Mouse (Mus musculus): ENCODE results near the gene Paqr9.
A peak's percentile ranks its signal among the peaks of the same experiment; 100 is the strongest.
"Not testable (repeated sequence)": the region's sequence is repeated elsewhere in the genome, so short reads cannot be mapped to it uniquely, and the experiment has no call there.

Gene Paqr9

GRCm38 (mm10) chr9:95559059-95559935 lies at the start of gene Paqr9:
TSS of gene Paqr9 (plus strand) at chr9:95559657.
- peak; percentile 40 to 45 for DNase-seq (ENCODE audit: low spot score in 2 of 2)

- DNase-seq (ENCODE audit: low spot score in 2 of 2): peak in 1 of 2 experiments; percentile 3
Observed at GRCm38 (mm10) chr9:95510693-95511404, 48.6 kb upstream of the Paqr9 start.

GRCm38 (mm10) chr9:95511472-95512330 lies 47.8 kb upstream of the Paqr9 start, which contains the start of gene U2surp:
TSS of gene U2surp (minus strand) at chr9:95511996.
- peak; percentile 95 for DNase-seq (ENCODE audit: low spot score in 2 of 2)

GRCm38 (mm10) chr9:95512331-95513030 lies 47.0 kb upstream of the Paqr9 start:
- no peak for DNase-seq (ENCODE audit: low spot score in 2 of 2)

GRCm38 (mm10) chr9:95513776-95514175 lies 45.7 kb upstream of the Paqr9 start:
- no peak for DNase-seq (ENCODE audit: low spot score in 2 of 2)

GRCm38 (mm10) chr9:95514361-95514760 lies 45.1 kb upstream of the Paqr9 start:
- not testable (repeated sequence) for DNase-seq (ENCODE audit: low spot score in 2 of 2)

- no peak for DNase-seq (ENCODE audit: low spot score in 2 of 2)
Observed at GRCm38 (mm10) chr9:95520563-95520962, 38.9 kb upstream of the Paqr9 start.

- no peak for DNase-seq (ENCODE audit: low spot score in 2 of 2)
Observed at GRCm38 (mm10) chr9:95521031-95521430, 38.4 kb upstream of the Paqr9 start.

GRCm38 (mm10) chr9:95521566-95521965 lies 37.9 kb upstream of the Paqr9 start:
- DNase-seq (ENCODE audit: low spot score in 2 of 2): no peak

GRCm38 (mm10) chr9:95522561-95522960 lies 36.9 kb upstream of the Paqr9 start:
- no peak for DNase-seq (ENCODE audit: low spot score in 2 of 2)

- DNase-seq (ENCODE audit: low spot score in 2 of 2): no peak
Observed at GRCm38 (mm10) chr9:95525376-95525775, 34.1 kb upstream of the Paqr9 start.

GRCm38 (mm10) chr9:95525961-95526360 lies 33.5 kb upstream of the Paqr9 start:
- no peak for DNase-seq (ENCODE audit: low spot score in 2 of 2)

GRCm38 (mm10) chr9:95527676-95528075 lies 31.8 kb upstream of the Paqr9 start:
- DNase-seq (ENCODE audit: low spot score in 2 of 2): no peak

GRCm38 (mm10) chr9:95531144-95531543 lies 28.3 kb upstream of the Paqr9 start:
- no peak for DNase-seq (ENCODE audit: low spot score in 2 of 2)

GRCm38 (mm10) chr9:95533817-95534216 lies 25.6 kb upstream of the Paqr9 start:
- DNase-seq (ENCODE audit: low spot score in 2 of 2): no peak

- no peak for DNase-seq (ENCODE audit: low spot score in 2 of 2)
Observed at GRCm38 (mm10) chr9:95539176-95539800, 20.2 kb upstream of the Paqr9 start.

GRCm38 (mm10) chr9:95540487-95540886 lies 19.0 kb upstream of the Paqr9 start:
- peak; percentile 51 to 74 for DNase-seq (ENCODE audit: low spot score in 2 of 2)

GRCm38 (mm10) chr9:95541208-95541607 lies 18.2 kb upstream of the Paqr9 start:
- DNase-seq (ENCODE audit: low spot score in 2 of 2): no peak

GRCm38 (mm10) chr9:95541650-95542432 lies 17.6 kb upstream of the Paqr9 start:
- DNase-seq (ENCODE audit: low spot score in 2 of 2): no peak

- no peak for DNase-seq (ENCODE audit: low spot score in 2 of 2)
Observed at GRCm38 (mm10) chr9:95542475-95542874, 17.0 kb upstream of the Paqr9 start.
